Mouse (Mus musculus) Muller cell, postnatal 12 days (primary cell): ENCODE measurements at regions not wholly inside any gene's neighbourhood (a gene's known extent, or its start where the extent isn't known, plus 50 kb on each side); places are given as distances from the start of the nearest gene placed in this dataset.
"Not testable (repeated sequence)": the region's sequence is repeated elsewhere in the genome, so short reads cannot be mapped to it uniquely, and the experiment has no call there.

Source experiments
- DNase-seq: peaks from one replicate; pipeline ENCODE4 v3.0.0-alpha.2; 2015; ENCODE audit errors: inconsistent ontology term

DNA sequence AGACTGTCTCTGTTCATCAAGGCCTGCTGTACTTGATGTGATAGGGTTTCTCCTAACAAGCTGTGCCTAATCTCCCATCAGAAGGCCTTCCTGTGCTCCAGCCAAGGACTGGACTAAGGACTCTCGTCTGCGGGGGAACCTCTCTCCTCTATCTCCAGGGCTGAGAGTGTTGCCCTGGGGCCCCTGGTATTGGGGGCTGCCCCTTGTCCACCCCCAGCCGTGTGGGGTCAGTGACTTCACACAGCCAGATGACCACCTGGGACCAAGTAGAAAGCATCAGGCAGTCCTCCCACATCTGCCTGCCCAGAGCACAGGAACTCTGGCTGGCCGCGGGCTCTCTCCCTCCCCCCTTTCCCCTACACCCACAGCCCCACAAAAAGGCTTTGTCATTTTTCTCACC, 651.5 kb upstream of the Kif2b start:
- no peak for DNase-seq

DNA sequence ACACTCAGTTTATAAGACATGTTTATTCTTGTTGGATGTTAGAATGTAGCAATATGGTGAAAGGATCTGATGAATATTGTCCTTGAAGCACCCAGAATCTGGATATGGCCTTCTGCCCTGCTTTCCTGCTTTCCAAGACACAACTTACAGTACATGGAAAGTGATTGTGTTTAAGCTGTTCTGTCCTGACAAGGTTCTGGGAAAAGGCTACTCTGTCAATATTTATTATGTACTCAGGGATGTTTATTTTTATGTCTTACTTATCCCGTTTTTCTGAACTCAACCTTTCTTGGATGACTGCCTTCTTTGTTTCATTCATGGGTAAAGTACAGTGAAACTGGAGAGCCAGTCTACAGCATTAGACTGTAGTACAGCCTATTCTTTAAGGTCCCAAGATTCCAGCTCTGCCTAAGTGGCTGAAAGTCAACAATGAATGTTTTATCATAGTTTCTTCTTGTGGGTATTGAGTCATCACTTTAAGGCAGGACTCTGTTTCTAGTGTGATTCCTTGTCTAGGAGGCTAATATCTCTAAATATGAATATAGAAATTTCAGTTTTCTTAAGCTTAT, 631.7 kb upstream of the Kif2b start:
- no peak for DNase-seq

DNA sequence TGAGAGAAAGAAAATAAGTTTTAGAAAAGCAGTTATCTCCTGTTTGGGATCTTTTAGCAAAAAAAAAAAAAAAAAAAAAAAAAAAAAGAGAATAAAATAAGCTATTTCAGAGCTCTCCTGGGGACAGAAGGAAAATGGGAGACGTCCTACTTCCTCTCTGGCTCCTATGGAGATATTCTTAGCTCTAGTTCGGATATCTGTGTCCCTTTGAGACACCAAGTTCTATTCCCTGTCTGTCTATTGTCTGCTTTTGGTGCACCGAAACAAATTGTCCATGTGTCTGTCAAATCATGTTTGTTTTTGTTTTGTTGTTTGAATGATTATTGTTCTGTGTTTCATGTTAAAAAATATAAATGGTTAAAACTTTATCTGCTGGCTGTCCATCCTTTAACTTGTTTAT, 601.0 kb upstream of the Kif2b start:
- not testable (repeated sequence) for DNase-seq

DNA sequence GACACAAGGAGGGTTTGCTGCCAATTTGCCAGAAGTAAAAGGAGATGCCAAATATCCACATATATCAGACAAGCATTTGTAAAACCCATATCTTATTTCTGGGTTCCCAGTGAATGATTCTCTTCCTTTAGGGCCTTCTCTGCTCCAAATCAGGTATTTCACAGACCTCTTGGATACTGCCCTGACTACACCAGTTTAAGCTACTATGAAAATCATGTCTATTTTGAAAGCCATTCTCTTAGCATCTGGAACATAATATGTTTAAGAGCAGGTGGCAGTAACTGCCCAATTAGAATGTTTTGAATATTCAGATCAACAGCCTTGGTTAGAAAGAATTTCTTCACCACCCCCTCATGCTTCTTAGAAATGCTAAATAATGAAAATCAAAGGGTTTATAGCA, 575.8 kb upstream of the Kif2b start:
- no peak for DNase-seq

DNA sequence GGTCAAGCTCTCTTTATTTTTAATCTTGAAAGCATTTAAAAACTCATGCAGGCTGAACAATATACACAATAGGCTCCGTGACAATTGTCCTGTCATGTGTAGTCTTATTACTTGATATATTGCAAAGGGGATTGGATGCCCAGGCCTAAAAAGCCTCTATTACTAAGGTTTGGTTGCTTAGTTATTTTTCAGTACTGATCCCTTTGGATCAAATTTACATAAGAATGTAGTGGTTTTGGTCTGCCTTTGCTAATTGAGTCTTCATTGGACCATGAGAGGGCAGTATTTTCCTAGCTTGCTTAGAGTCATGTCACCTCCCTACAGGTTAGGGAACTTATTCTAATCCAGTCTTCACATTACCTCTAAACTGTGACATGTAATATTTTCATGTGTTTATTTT, 558.3 kb upstream of the Kif2b start:
- no peak for DNase-seq

DNA sequence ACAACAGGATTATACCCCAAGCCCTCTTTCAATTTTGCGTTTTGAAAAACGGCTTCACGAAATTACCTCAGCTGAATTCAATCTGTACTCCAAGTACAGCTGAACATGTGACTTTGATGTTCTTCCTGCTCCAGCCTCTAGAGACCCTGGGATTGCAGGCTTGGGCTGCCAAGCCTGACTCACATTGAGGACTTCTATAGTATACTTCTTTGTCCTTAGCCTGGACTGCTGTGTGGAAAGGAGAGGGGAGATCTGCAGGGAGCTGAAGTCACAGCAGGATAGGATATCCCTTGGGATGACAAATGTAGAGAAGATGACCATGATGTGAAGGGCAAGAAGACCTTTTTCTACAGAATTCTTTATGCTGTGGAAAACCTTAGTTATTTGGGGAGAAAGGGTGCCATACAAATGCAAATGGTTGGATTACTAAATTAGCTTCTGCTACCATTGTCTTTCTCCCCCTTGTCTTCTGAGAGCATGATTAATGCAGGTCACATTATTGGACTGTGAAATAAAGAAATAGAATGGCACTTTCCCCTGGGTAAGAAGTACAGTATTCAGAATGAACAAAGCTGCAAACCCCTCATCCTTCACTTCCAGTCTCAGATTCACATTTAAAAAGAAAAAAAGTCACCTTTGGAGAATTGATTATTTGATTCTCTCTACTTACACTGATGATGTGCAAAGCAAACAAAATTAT, 557.7 kb upstream of the Kif2b start:
- no peak for DNase-seq

DNA sequence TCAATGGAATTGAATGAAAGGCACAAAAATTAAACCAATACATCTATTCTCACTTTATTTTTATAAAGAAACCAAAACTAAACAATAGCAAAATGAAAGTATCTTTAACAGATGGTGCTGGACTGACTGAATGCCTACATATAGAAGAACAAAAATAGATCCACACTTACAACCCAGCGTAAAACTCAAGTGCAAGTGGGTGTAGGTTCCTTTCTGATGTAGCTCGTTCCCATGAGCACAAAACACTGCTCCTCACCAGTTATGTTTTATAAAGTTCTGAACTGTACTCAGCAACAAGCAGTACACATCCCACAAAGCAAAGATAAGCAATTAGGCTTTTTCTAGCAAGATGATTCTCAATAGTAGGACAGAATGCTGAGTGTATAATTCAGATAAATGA, 507.4 kb upstream of the Kif2b start:
- no peak for DNase-seq

DNA sequence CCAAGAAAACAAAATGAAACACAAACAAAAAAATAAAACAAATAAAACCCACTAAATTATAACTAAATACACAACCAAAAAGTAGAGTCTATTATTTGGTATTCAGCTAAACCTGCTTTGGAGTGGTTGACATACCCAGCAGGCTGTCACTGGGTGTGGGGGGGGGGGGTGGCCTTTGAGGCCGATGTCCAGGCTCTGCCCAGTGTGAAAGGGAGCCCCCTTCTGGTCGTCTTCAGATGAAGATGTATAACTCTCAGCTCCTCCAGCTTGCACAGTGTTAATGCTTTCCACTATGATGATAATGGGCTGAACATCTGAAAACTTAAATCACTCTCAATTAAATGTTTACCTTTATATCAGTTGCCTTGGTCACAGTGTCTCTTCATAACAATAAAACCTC, 464.3 kb upstream of the Kif2b start:
- DNase-seq = peak; percentile 16

DNA sequence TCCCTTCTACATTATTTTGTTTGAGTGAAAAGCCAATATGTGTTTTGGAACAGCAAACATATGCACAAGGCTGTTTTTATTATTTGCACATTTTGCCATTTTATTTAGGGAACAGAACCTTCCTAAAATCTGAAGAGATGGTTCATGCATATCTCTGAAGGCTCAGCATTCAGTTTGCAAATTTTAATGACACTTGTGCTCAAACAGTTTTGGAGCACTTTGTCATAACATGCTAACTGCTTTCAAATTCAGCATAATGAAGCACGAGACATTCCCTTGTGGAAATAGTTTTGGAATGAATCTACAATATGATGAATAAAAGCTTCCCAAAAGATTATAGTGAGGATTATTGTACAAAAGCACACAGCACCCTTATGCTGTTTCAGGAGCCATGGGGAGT, 462.8 kb upstream of the Kif2b start:
- DNase-seq = peak; percentile 17

DNA sequence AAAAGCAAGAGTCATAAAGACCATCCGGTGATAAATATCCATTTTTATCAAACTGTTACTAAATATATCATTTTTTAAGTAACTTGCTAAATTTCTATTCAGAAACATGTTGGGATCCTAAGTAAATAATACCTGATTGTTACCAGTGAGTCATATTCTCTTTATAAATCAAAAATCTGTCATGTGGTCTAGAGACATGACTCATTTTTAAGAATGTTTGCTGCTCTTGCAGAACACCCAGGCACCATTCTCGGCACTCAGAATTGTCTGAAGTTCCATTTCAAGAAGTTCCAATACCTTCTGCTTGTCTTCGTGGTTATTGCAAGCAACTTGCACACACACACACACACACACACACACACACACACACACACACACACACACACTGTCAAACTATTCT, 441.1 kb upstream of the Kif2b start:
- DNase-seq = peak; percentile 14

DNA sequence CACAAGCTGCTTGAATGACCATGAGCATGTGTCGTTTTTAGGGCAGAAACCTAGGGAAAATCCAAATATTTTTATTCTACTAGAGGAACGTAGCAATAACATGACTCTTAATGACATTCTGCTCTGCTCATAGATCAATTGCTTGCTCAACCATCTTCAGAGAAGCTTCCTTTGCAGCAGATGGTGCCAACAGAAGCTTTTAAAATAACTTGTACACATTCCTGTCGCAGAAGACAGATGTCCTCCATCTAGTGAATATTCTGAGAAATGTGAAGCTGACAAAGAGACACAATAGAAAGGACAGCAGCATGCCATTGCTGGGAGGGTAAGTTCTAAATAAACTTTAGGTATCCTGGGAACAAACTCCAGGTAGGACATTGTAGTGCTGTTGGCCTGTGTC, 433.9 kb upstream of the Kif2b start:
- DNase-seq = no peak

DNA sequence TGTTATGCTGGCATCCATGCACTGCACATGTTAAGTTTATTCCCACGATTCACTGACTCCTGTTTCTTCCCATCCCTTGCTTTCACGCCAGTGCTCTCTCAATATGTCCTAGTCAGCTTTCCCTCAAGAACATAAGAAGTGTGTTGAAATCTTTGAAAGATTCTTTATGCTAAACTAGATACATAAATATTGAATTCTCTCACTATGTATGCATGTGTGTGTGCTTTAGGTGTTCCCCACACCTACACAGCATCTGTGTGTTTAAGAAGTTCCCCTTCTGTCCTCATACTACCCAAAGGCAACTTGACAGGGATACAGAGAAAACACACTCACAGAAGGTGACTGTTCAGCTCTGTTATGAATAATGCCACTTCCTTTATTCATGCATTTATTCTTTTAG, 418.2 kb upstream of the Kif2b start:
- no peak for DNase-seq

DNA sequence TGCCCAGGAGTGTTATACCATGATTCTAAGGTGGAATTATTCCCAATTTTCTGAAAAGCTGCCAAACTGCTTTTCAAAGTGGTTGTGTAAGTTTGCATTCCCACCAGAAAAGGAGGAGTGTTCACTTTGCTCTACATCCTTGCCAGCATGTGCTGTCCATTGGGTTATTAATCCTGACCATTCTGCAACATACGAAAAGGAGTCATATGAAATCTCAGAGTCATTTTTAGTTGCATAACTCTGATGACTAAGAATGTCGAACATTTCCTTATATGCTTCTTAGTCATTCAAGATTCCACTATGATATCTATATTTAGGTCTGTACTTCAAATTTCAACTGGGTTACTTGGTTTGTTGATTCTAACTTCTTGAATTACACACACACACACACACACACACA, 392.2 kb upstream of the Kif2b start:
- no peak for DNase-seq

DNA sequence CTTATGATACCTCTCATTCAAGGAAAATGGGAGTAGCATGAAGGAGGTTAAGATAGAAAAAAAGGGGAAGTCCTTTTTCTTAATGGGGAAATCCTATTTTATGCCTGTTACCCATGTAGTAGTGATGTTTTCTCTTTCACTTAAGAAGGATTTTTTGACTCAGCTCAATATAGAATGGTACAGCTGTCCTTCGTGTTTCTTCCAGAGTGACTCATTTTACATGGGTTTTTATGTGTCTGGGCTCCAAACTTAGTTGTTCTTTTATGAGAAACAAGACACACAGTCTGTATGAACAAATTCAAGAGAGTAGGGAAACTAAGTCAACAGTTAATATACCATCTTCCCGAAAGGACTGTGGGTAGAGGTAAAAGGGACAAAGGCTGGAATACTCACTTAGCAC, 367.0 kb upstream of the Kif2b start:
- no peak for DNase-seq
